Mouse (Mus musculus) frontal cortex, postnatal 14 days (tissue): Measurements from ENCODE around the gene Lig1.
"Not testable (repeated sequence)": the region's sequence is repeated elsewhere in the genome, so short reads cannot be mapped to it uniquely, and the experiment has no call there.

ENCODE experiments used
- DNase-seq, 2 experiments: peaks; one replicate each; pipeline ENCODE4 v3.0.0; 2022; ENCODE audit warnings: low spot score in 2 of 2

Lig1 gene

DNA sequence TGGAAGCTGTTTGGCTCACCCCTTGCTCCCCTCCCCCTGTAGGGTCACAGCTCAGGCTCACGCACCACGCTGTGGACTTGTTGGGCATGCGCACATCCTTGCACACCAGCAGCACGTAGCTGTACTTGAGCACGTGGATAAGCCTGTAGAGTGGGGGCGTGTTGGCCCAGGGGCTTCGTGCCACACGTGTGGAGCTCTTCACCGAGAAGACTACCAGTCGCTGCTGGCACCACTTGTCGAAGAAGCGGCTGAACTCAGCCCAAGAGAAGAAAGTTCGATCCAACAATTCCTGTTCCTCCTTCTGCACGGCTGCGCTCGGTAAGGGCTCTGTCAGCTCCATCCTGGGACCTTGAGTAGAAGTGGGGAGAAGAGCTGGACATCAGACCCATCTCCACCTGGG, at the start of gene Lig1:
TSS of gene Lig1 (plus strand) at position 203 of the 400 bp plus-strand sequence.
- DNase-seq: no peak

DNA sequence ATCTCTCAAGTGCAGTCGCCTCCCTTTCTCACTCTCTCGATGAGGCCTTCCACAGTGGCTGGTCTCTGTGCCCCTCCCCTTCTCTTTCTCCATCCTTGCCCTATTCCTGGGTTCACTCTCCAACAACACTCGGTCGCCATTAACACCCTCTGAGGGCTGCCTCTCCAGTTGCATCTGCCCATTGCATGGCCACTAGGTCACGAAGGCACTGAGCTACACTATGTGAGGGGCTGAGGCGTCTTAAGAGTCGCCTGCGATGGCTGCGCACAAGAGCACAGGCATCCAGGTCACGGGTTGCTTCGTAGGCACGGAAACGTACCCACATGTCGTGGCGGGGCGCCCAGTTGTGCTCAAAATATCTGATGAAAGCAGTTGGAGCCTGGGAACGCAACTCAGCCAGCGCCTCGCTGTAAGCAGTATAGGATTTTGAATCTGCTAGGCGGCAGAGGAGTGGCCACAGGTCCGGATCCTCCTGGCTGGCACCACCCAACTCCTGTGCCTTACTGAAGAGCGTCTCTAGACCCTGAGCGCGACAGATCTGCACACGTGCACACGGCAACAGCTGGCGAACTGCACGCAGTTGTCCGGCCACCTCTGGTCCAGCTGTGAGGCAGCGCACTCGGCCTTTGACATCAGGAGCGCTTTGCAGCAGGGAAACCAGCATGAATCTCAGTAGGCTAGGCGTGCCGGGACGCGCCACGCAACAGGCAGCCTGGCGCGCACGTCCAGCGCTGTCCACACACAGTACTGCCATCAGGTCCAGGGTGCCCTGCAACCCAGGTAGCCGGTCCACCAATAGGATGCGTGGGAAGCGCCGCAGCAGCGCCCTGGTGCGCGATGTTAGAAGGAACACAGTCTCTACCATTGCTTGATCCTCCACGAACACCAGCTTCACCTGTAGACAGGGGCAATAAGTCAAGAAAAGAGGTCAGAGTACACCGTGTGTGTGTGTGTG, 16.1 kb upstream of the Lig1 start:
- no peak for DNase-seq

DNA sequence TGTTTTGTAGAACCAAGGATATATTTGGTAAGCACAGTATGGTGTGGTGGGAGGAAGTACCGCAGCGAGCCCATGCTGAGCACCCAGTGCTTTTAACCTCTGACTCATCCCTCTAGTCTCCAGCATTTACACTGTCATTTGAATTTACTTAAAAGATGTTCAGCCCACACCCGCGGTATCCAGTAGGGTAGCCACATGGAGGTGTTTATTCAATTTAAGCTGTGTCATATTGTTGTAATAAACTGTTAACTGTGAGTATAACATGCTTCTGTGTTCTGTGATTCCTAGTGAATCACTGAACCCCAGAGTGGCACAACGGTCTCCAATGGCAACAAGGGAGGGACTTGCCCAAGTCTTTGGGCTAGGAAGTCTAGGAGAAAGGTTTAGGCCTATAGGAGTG, 13.2 kb upstream of the Lig1 start:
- no peak for DNase-seq

- no peak for DNase-seq
Measured at GRCm38 (mm10) chr7:13264396-13264795, 12.7 kb upstream of the Lig1 start.

DNA sequence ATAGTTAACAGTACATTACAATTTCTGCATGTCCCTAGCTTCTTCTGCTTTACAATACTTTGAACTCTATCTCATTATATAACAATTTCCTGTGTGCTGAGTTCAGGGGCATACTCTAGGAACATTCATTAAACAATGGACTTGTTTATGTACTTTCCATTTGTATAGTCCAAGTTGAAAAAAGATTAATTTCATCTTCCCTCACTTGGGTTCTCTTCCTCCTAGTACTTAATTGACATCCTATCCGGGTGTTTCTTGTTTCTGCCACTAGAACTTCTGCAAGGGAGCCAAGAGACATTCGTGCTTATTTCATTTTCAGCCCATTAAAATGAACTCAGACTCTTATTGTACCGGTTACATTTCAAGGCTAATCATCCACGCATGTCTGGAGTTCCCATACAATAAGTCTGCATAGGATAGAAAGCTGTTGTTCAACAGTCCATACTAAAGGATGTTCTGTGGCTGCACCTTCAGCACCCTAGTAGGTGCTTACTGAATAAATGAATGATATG, 8.3 kb upstream of the Lig1 start:
- DNase-seq: no peak

DNA sequence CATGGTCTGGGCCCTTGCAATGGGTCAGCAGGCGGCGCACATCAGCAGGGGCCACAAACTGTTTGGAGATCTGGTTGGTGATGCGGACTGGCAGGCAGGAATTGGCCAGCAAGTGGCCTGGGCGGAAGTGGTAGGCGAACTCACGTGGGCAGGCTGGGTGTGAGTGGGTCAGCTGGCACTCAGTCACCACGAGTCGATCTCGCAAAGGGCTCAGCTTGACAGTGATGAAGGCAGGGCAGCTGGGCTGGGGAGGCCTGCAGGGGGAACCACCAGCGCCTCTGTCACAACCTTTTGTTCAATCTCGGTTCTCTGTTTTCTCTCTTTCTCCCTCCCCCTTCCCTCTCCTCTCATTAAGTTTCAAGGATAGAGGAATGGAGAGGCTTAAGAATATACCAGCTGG, 7.7 kb upstream of the Lig1 start:
- no peak for DNase-seq

DNA sequence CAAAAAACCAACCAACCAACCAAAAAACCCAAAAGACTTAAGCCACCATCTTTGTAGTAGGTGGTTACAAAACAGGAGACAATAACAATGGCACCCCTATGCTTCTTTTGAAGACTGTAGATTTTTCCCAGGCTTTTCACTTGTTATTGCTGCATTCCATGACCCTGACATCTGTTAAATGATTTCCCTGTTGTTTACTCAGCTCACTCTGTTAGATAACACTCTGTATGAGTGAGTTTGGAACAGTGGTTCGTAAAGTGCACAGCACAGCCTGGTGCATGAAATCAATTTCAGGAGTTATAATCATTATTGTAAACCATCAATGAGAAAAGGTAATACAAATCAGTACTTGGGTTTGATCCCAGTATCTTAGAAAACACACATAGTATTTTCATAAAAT, 5.4 kb upstream of the Lig1 start:
- no peak for DNase-seq

DNA sequence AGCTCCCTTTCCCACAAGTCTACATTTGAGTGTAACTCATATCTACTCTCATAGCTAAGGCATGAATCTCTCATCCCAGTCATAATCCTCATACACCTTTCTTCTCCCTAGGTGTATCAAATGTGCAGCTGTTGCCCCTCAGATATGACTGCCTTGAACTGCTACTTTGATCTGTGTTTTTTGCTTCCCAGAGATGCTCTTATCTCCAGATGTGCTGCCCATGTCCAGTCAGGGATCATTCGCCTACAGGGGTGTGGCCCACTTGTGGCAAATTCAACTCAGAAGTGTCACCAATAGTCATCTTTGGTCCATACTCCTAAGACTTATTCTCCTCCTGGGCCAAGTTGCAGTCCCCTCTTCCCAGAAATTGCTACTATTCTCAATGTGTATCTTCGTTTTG, 750 bp downstream of the Lig1 start:
- DNase-seq: no peak

GRCm38 (mm10) chr7:13278308-13278891, 1.3 kb downstream of the Lig1 start, which contains the start of gene Zswim9:
Gene Zswim9 (minus strand): TSS chr7:13278721.
- DNase-seq: peak; percentile 87

- not testable (repeated sequence) for DNase-seq
Measured at GRCm38 (mm10) chr7:13278957-13279356, 1.9 kb downstream of the Lig1 start.

GRCm38 (mm10) chr7:13288621-13289020, 11.5 kb downstream of the Lig1 start:
- DNase-seq: no peak

DNA sequence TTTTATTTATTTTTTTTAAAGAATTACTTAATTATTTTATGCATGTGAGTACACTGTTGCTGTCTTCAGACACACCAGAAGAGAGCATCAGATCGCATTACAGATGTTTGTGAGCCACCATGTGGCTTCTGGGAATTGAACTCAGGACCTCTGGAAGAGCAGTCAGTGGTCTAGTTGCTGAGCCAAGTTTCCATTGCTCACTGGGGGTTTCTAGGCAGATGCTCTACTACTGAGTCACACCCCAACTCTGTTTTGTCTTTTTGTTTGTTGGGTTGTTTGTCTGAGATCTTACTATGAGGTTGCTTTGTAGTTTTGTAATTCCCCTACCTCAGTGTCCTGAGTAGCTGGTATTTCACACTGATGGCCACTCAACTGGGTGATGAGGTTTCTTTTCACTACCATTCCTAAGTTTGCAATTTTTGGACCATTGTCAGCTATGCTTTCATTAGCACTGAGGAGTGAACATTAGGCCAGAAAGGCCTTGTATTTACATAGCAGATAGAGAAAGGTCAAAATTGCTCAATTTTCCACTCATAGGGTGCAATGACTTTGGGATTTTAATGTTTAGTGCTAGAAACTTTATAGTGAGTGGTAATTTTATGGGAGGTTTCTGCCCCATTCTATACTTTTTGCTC, 13.1 kb downstream of the Lig1 start:
- no peak for DNase-seq

- DNase-seq: no peak
Measured at GRCm38 (mm10) chr7:13291370-13291769, 14.3 kb downstream of the Lig1 start.

DNA sequence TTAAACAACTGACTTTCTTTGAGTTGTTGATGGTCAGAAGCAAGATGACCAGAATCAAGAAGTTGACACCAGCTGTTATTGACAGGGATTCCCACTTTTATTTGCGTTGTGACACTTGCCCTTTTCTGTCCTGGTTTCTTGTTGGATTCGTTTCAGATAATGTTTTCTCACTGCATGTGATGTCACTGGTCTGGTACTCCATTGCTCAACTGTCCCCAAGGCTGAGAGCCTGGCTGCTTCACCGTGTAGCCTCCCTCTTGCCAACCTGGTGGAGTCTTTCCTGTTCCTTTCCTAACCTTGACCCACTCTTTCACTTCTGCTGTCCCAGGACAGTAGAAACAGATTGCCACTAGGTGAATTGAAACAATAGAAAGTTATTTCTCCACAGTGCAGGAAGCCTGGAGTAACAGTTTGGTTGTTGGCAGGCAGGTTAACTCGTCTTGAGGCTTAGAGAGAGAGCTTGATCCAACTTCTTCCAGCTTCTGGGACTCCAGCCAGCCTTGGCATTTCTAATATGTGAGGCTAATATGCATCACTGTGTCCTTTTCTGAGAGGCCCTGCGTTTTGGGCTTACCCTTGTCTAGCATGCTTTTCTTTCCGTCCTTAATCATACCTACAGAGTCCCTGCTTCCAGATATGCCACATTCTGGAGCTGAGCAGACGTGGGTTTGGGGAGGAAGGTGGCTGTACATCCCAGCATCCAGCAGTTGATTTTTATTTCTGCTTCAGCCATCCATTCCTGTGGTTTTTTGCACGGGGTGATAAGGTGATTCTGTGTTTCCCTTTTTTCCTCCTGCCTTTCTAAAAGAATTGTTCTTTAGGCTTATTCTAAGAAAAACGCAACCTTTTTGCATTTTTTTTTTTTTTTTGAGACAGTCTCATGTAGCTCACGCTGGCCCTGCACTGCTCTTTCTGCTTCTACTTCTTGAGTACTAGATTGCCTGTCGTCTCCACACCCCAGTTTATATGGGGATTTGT, 17.1 kb downstream of the Lig1 start:
- DNase-seq: no peak

GRCm38 (mm10) chr7:13295256-13295655, 18.2 kb downstream of the Lig1 start:
- no peak for DNase-seq

DNA sequence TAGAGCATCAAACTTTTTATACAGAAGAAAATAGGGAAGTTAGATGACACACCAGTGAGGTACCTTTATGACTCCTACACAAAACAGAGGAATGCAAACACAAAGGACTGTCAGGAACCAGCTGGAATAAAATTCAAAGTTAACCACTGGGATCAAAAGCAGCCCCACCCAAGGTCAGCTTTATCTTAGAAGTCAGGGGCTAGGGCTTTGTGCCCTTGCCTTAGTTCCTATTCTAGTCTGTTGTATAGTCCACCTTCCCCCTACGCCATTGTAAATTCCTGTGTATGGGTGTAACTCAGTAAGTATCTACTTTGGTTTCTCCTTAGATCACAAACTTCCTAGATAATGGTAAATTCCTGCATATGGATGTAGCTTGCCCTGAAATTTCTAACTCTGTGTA, 20.6 kb downstream of the Lig1 start:
- DNase-seq: no peak

DNA sequence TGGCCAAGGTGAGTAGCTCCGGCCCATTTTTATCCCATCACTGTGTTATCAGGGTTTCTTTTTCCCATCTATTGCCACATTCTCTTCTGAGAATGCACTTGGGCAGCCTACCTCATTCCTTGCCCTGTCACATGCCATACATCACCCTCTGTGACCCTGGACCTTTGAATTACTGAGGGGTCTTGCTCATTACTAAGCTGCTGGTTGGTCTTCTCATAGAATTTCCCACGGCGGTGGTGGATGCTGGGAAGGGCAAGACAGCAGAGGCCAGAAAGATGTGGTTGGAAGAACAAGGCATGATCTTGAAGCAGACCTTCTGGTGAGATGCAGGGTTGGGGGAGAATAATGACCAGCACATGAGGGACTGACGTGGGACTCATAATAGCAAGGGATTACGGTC, 21.7 kb downstream of the Lig1 start:
- DNase-seq: no peak

DNA sequence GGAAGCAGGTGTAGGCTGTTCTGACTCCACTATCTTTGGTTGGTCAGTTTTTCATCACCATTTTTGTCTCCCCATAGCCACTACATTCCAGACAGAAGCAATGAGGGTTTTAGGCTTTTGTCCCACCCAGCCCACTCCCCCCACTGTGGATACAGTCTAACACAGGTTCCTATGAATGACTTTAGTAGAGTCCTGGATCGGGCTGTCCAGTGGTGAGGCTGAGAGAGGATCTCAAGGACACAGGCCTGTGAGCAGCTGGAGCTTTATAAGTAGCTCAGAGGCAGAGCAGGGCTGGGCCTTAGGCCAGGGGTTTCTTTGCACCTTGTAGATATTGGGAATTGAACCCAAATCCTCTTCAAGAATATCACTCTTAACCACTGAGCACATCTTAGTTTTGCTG, 24.6 kb downstream of the Lig1 start:
- no peak for DNase-seq

DNA sequence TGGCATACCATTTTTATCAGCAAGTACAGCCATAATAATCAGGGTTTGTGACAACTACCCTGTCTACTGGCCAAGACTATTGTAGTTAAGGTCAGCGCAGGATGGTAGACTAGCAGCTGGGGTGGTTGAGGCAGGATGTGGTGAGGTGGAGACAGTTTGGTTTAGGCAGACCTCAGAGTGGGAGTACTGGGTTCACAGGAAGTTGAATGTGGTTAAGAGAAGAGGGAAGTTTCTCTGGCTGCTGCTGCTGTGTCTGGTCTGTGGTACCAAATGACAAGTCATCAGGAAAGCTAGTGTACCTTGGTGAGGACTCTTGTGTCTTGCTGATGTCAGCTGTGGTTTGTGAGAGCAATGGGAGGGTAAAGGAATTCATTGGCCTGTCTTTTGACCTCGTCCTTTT, 25.7 kb downstream of the Lig1 start:
- no peak for DNase-seq

GRCm38 (mm10) chr7:13303372-13303771, 26.3 kb downstream of the Lig1 start:
- DNase-seq: no peak

- DNase-seq: no peak
Measured at GRCm38 (mm10) chr7:13309407-13309806, 32.3 kb downstream of the Lig1 start.
